Comparison of ENCODE assay signal across 8 mouse cellular contexts in the genomic region with DNA sequence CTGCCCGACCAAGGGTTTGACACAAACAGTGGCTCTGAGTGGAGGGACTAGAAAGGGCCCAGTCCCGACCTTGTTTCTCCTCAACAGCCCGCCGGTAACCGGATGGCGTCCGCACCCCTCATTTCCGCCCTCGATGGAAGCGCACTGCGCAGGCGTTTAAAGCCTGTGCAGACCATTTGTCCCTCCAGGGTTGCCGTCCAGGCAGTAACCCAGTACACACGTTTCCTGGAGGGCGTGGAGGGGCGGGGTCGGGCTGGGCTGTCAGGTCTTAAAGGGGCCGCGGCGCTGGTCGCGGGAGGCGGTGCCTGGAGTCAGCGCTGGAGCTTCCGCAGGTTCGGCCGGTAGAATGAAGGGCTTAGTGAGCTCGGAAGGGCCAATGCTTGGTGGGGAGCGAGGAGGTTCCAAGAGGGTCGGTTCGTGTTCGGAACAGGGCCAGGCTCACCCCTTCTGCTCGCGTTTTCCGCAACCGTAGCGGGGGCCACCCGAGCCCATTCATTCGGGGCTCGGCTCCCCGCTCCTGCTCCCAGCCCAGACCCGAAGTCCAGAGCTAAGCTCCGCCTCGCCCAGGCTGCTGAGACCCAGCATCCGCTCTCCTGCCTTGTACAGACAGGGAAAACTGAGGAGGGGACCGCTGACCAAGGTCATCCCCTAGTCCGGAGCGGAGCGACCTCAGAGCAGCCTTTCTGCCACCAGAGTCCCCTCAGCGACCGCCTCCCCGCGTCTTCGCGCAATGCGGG. TPM values are rescaled to one million over a fixed set of nuclear protein-coding genes. Genes with fewer than 3 reads are reported as not detected.
DNase-seq lines count a peak whose midpoint lies in the region; ATAC-seq and TF ChIP-seq lines count a peak whose summit lies in the region.

A gene (plus strand): TSS at position 271 of the 737 bp plus-strand sequence.

- H3ac ChIP-seq in C2C12 (ENCODE audit: control insufficient read depth, insufficient read length, low read depth): peak within 1 kb of the TSS; percentile 86

- peaks cover 26% of the 10 kb centered on the region for H3K36me3 ChIP-seq in C2C12 (ENCODE audit: control insufficient read depth, insufficient read depth)
- peaks cover 55% of the 10 kb centered on the region for H3K36me3 ChIP-seq in heart, embryonic 10.5 days
- peaks cover 60% of the 10 kb centered on the region for H3K36me3 ChIP-seq in kidney, embryonic 15.5 days
- peaks cover 23% of the 10 kb centered on the region; the same call in 1 of the 2 replicates for H3K36me3 ChIP-seq in liver, embryonic 11.5 days (ENCODE audit: control insufficient read depth, insufficient read depth, low read length)
- H3K36me3 ChIP-seq in stomach, embryonic 14.5 days (ENCODE audit: control insufficient read depth, insufficient read depth, low read length): peaks cover 30% of the 10 kb centered on the region

- no peaks in the 10 kb centered on the region for H3K79me3 ChIP-seq in C2C12 (ENCODE audit: low read depth)

- ATAC-seq in erythroblast, adult 5-6 weeks (replicated peaks; ENCODE audit: low FRiP score, poor library complexity, severe bottlenecking): peak; percentile 82
- ATAC-seq in kidney, embryonic 15.5 days (replicated peaks; ENCODE audit: low FRiP score): peak; percentile 93
- ATAC-seq in liver, embryonic 11.5 days (replicated peaks; ENCODE audit: low FRiP score): peak; percentile 92
- ATAC-seq in stomach, embryonic 14.5 days (ENCODE audit: insufficient number of reproducible peaks, insufficient read depth, low FRiP score, low read depth): peak; percentile 91

- TF ChIP-seq CTCF in C2C12 (IDR thresholded peaks at IDR 0.05; ENCODE audit: control insufficient read depth, insufficient read depth, insufficient read length): no peak

- peak within 1 kb of the TSS; percentile 80 for H3K9ac ChIP-seq in kidney, embryonic 15.5 days
- H3K9ac ChIP-seq in liver, embryonic 11.5 days (ENCODE audit: low read depth, low read length): peak within 1 kb of the TSS; percentile 77
- peak within 1 kb of the TSS; percentile 71 for H3K9ac ChIP-seq in stomach, embryonic 14.5 days (replicated peaks; ENCODE audit: low read depth, low read length)

- H3K9me3 ChIP-seq in heart, embryonic 10.5 days: no peaks in the 10 kb centered on the region
- no peaks in the 10 kb centered on the region for H3K9me3 ChIP-seq in kidney, embryonic 15.5 days (replicated peaks)
- no peaks in the 10 kb centered on the region for H3K9me3 ChIP-seq in liver, embryonic 11.5 days (ENCODE audit: control insufficient read depth, low read length)
- H3K9me3 ChIP-seq in stomach, embryonic 14.5 days (ENCODE audit: control insufficient read depth, low read depth, low read length): no peaks in the 10 kb centered on the region

- no peaks in the 10 kb centered on the region for H3K27me3 ChIP-seq in C2C12 (ENCODE audit: control insufficient read depth, insufficient read depth, insufficient read length)
- no peaks in the 10 kb centered on the region for H3K27me3 ChIP-seq in heart, embryonic 10.5 days (ENCODE audit: insufficient read depth, poor library complexity, severe bottlenecking)
- no peaks in the 10 kb centered on the region for H3K27me3 ChIP-seq in kidney, embryonic 15.5 days
- H3K27me3 ChIP-seq in liver, embryonic 11.5 days (replicated peaks; ENCODE audit: control insufficient read depth, insufficient read depth, low read length): no peaks in the 10 kb centered on the region
- H3K27me3 ChIP-seq in stomach, embryonic 14.5 days (ENCODE audit: control insufficient read depth, insufficient read depth, low read length): no peaks in the 10 kb centered on the region

- H3K4me3 ChIP-seq in C2C12 (ENCODE audit: insufficient read depth, poor library complexity, severe bottlenecking): peak within 1 kb of the TSS; percentile 79
- H3K4me3 ChIP-seq in heart, embryonic 10.5 days: peak within 1 kb of the TSS; percentile 83
- H3K4me3 ChIP-seq in kidney, embryonic 15.5 days (replicated peaks): peak within 1 kb of the TSS; percentile 86
- peak within 1 kb of the TSS; percentile 84 for H3K4me3 ChIP-seq in liver, embryonic 11.5 days (ENCODE audit: low read depth, low read length)
- peak within 1 kb of the TSS; percentile 54 for H3K4me3 ChIP-seq in stomach, embryonic 14.5 days (ENCODE audit: low read depth, low read length)

- peaks cover 33% of the 10 kb centered on the region for H3K4me1 ChIP-seq in heart, embryonic 10.5 days
- H3K4me1 ChIP-seq in kidney, embryonic 15.5 days: peaks cover 22% of the 10 kb centered on the region
- H3K4me1 ChIP-seq in liver, embryonic 11.5 days (replicated peaks; ENCODE audit: control insufficient read depth, insufficient read depth, low read length): peaks cover 20% of the 10 kb centered on the region
- H3K4me1 ChIP-seq in stomach, embryonic 14.5 days (ENCODE audit: control insufficient read depth, insufficient read depth, low read length): peaks cover 8% of the 10 kb centered on the region; the same call in 1 of the 2 replicates

- peak within 1 kb of the TSS; percentile 96 for H3K4me2 ChIP-seq in kidney, embryonic 15.5 days
- H3K4me2 ChIP-seq in liver, embryonic 11.5 days: peak within 1 kb of the TSS; percentile 99
- H3K4me2 ChIP-seq in stomach, embryonic 14.5 days (replicated peaks; ENCODE audit: low read depth, low read length): peak within 1 kb of the TSS; percentile 94

- peak within 1 kb of the TSS; percentile 97 for H3K27ac ChIP-seq in heart, embryonic 10.5 days
- H3K27ac ChIP-seq in kidney, embryonic 15.5 days: peak within 1 kb of the TSS; percentile 93
- peak within 1 kb of the TSS; percentile 78 for H3K27ac ChIP-seq in liver, embryonic 11.5 days (ENCODE audit: low read depth, low read length)
- H3K27ac ChIP-seq in stomach, embryonic 14.5 days (ENCODE audit: low read length): peak within 1 kb of the TSS; percentile 81; the same call in 1 of the 2 replicates

- peak; percentile 100 for DNase-seq in brain, adult 2 months (ENCODE audit: low read depth, low spot score)
- DNase-seq in heart, embryonic 10.5 days (ENCODE audit: low spot score): peak; percentile 98
- DNase-seq in liver, embryonic 11.5 days (ENCODE audit: low spot score): peak; percentile 91
- peak; percentile 97 for DNase-seq in naive thymus-derived CD4-positive, alpha-beta T cell, adult 2 months (ENCODE audit: low read depth)

- under 1% methylated on average over 56 of the region's 56 CpGs for WGBS in heart, embryonic 10.5 days
- under 1% methylated on average over 56 of the region's 56 CpGs for WGBS in kidney, embryonic 15.5 days
- WGBS in liver, embryonic 11.5 days: under 1% methylated on average over 56 of the region's 56 CpGs
- WGBS in stomach, embryonic 14.5 days: under 1% methylated on average over 56 of the region's 56 CpGs

- H3K79me2 ChIP-seq in C2C12 (ENCODE audit: control insufficient read depth, insufficient read depth): no peaks in the 10 kb centered on the region

TF ChIP-seq in C2C12, 6 proteins besides CTCF, POLR2A, EP300 and RAD21:
- no peak for TF ChIP-seq CEBPB (IDR thresholded peaks at IDR 0.05; ENCODE audit: low read depth)
- peak; percentile 34 for TF ChIP-seq MAX (IDR thresholded peaks at IDR 0.05)

RNA-seq across cellular contexts. Expression of the gene that starts here (rescaled TPM):
- 50.7 TPM for polyA plus RNA-seq in C2C12 (2012; fragmentation: generic; extraction: Trizol)
- 2.3 and 7.9 TPM in 2 replicates for total RNA-seq in erythroblast, adult 5-6 weeks (2015; ENCODE audit: low replicate concordance)
- total RNA-seq in erythroblast, adult 5-6 weeks (2017; ENCODE audit: low replicate concordance): 2.3 and 4.2 TPM in 2 replicates
- polyA plus RNA-seq in heart, embryonic 10.5 days (2016; fragmentation: Nextera tagmentation; extraction: Ambion mirVana): 46.0 and 48.0 TPM in 2 replicates
- polyA plus RNA-seq in kidney, embryonic 15.5 days (2015; fragmentation: Nextera tagmentation; extraction: Ambion mirVana): 35.2 and 36.7 TPM in 2 replicates
- 47.7 and 49.8 TPM in 2 replicates for polyA plus RNA-seq in liver, embryonic 11.5 days (2014; fragmentation: Nextera tagmentation; extraction: Ambion mirVana)
- polyA plus RNA-seq in stomach, embryonic 14.5 days (2014; fragmentation: Nextera tagmentation; extraction: Ambion mirVana): 47.7 and 48.1 TPM in 2 replicates

Comparison
In these comparisons a context has a peak if more than half of its experiments do, and no peak if none do; other contexts are left out.
1. Peak in every context shown above with its lines: DNase-seq, ATAC-seq, H3K4me3 ChIP-seq and H3K27ac ChIP-seq.